Mouse (Mus musculus) neutrophil, adult 5-6 weeks (primary cell): Measurements from ENCODE around the gene Rpl13a. TPM values are rescaled to one million over a fixed set of nuclear protein-coding genes. Genes with fewer than 3 reads are reported as not detected.

ENCODE experiments used
- ATAC-seq: fragments of 151-379, 151-347 bp; 2 replicates; pipeline ENCODE4 v1.8.0; 2017; ENCODE audit warnings: mild to moderate bottlenecking, moderate TSS enrichment; ENCODE audit not compliant: insufficient number of reproducible peaks, poor library complexity, low FRiP score, severe bottlenecking; ENCODE audit errors: extremely low read depth
- total RNA-seq: library from RNA; stranded (forward); fragments of 200-1000 nt; gene quantifications from 2 replicates; pipeline ENCODE4 v1.2.3, GENCODE M21; 2017

Rpl13a gene
- total RNA-seq, 1 experiment from 2014 or later = 2,520 TPM

DNA sequence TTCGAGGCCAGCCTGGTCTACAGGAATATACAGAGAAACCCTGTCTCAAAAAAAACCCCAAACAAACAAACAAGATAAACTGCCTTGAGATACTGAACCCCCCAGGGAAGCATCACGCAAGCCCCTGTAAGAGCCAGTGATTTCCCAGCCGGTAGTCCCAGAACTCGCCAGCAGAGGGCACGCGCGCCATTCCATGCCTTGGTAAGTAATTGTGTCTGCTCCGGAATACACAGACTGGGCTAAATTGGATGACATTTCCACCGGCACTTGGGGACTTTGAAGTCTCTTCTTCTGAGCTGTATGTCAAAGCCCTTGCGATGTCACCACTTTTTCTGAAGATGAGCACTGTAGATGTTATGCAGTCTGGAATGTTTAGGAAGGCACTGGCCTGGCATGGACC lies 48.7 kb downstream of the Rpl13a start:
- ATAC-seq = peak; percentile 65

- ATAC-seq = peak; percentile 40; the same call in 1 of the 2 replicates
These were observed 50.0 kb downstream of the Rpl13a start for GRCm38 (mm10) chr7:45078513-45078912.

GRCm38 (mm10) chr7:45077829-45078228 lies 50.7 kb downstream of the Rpl13a start:
- ATAC-seq = no peak

DNA sequence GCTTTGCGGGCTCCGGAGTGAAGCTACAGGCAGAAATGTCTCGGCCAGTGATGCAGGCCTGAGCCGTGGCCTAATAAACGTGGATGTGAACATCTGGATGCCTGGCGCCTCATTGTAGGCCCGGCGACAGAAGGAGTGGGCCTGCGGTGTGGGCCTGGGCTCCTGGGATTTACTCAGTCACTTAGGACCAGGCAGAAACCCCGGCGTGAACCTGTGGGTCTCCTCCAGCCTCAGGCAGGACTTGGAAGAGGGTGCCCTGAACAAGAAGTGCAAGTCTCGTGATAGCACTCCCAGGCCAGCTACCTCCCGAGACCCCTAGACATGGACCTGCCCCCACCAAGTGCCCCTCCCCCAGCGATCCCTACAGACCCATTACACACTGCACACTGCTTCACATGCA lies 51.2 kb downstream of the Rpl13a start:
- no peak for ATAC-seq

DNA sequence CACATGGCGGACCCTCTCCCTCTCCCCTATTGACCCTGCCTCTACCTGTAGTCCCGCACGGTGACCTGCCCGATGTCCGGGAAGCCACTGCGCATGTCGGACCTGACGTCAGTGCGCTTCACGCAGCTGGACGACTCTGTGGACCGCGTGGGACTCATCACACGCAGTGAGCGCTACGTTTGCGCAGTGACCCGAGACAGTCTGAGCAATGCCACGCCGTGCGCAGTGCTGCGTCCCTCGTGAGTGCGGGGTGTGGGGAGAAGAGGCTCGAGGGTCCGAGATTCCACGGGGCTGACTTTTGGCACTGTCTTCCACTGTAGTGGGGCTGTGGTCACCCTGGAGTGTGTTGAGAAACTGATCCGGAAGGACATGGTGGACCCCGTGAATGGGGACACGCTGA lies 52.1 kb downstream of the Rpl13a start:
- no peak for ATAC-seq

Other genes with a start within 250 kb of the Rpl13a start
- 23.5 and 26.8 TPM in 2 replicates for gene Med25, start 236.0 kb downstream of the Rpl13a start, total RNA-seq
- gene Fuz, start 232.7 kb downstream of the Rpl13a start, total RNA-seq = 22.1 and 29.9 TPM in 2 replicates
- 23.9 and 29.8 TPM in 2 replicates for gene Ap2a1, start 199.3 kb downstream of the Rpl13a start, total RNA-seq
- gene Tsks, start 185.6 kb downstream of the Rpl13a start, total RNA-seq = not detected in 2 replicates
- not detected in 2 replicates for gene Cpt1c, start 153.9 kb downstream of the Rpl13a start, total RNA-seq
- gene Prmt1, start 142.2 kb downstream of the Rpl13a start, total RNA-seq = 41.1 and 52.0 TPM in 2 replicates
- 216 and 230 TPM in 2 replicates for gene Irf3, start 131.1 kb downstream of the Rpl13a start, total RNA-seq
- gene Bcl2l12, start 130.0 kb downstream of the Rpl13a start, total RNA-seq = 17.8 and 20.9 TPM in 2 replicates
- 35.7 and 39.7 TPM in 2 replicates for gene Scaf1, start 112.4 kb downstream of the Rpl13a start, total RNA-seq
- 4.9 and 7.1 TPM in 2 replicates for gene Rras, start 110.8 kb downstream of the Rpl13a start, total RNA-seq
- gene Prr12, start 75.9 kb downstream of the Rpl13a start, total RNA-seq = 7.6 and 10.2 TPM in 2 replicates
- gene Nosip, start 66.3 kb downstream of the Rpl13a start, total RNA-seq = 50.7 and 51.0 TPM in 2 replicates
- gene Prrg2, start 66.1 kb downstream of the Rpl13a start, total RNA-seq = 19.8 and 21.8 TPM in 2 replicates
- 9.2 and 16.1 TPM in 2 replicates for gene Rcn3, start 36.5 kb downstream of the Rpl13a start, total RNA-seq
- 29.6 and 32.2 TPM in 2 replicates for gene Fcgrt, start 24.9 kb downstream of the Rpl13a start, total RNA-seq
- 587 and 609 TPM in 2 replicates for gene Rps11, start 4.3 kb downstream of the Rpl13a start, total RNA-seq
- gene Gm45713, start 7.5 kb upstream of the Rpl13a start, total RNA-seq = 0.58 TPM in 1 of 2 replicates, not detected in the other
- gene Flt3l, start 7.7 kb upstream of the Rpl13a start, total RNA-seq = 34.4 and 37.5 TPM in 2 replicates
- gene Pih1d1, start 25.5 kb upstream of the Rpl13a start, total RNA-seq = 33.4 and 38.5 TPM in 2 replicates
- gene Aldh16a1, start 25.8 kb upstream of the Rpl13a start, total RNA-seq = 38.3 and 39.7 TPM in 2 replicates
- not detected in 2 replicates for gene Slc17a7, start 35.2 kb upstream of the Rpl13a start, total RNA-seq
- not detected in 2 replicates for gene Gfy, start 50.8 kb upstream of the Rpl13a start, total RNA-seq
- not detected in 2 replicates for gene Pth2, start 52.2 kb upstream of the Rpl13a start, total RNA-seq
- 0.25 and 0.35 TPM in 2 replicates for gene Ccdc155, start 76.1 kb upstream of the Rpl13a start, total RNA-seq
- gene Dkkl1, start 83.4 kb upstream of the Rpl13a start, total RNA-seq = 1.6 and 2.8 TPM in 2 replicates
- gene Tead2, start 87.0 kb upstream of the Rpl13a start, total RNA-seq = not detected in 2 replicates
- gene Cd37, start 110.4 kb upstream of the Rpl13a start, total RNA-seq = 602 and 650 TPM in 2 replicates
- 0.12 TPM in 1 of 2 replicates, not detected in the other for gene Slc6a16, start 112.3 kb upstream of the Rpl13a start, total RNA-seq
- not detected in 2 replicates for gene Slc6a21, start 148.8 kb upstream of the Rpl13a start, total RNA-seq
- gene Trpm4, start 205.0 kb upstream of the Rpl13a start, total RNA-seq = 2.6 and 5.2 TPM in 2 replicates
- not detected in 2 replicates for gene Hrc, start 206.5 kb upstream of the Rpl13a start, total RNA-seq
- gene Ppfia3, start 238.3 kb upstream of the Rpl13a start, total RNA-seq = not detected in 2 replicates
- 0.70 TPM in 1 of 2 replicates, not detected in the other for gene Lin7b, start 241.8 kb upstream of the Rpl13a start, total RNA-seq